Mouse (Mus musculus): ENCODE measurements around the gene Slc11a1. TPM values are rescaled to one million over a fixed set of nuclear protein-coding genes. Genes with fewer than 3 reads are reported as not detected.
"Not testable (repeated sequence)": the region's sequence is repeated elsewhere in the genome, so short reads cannot be mapped to it uniquely, and the experiment has no call there.

Slc11a1 gene
- polyA plus RNA-seq (2017; shearing (Covaris generic)) = 1 to 10 TPM in 1 of 2 experiments, under 1 TPM in 1; 0.78 to 4.0 TPM

DNA sequence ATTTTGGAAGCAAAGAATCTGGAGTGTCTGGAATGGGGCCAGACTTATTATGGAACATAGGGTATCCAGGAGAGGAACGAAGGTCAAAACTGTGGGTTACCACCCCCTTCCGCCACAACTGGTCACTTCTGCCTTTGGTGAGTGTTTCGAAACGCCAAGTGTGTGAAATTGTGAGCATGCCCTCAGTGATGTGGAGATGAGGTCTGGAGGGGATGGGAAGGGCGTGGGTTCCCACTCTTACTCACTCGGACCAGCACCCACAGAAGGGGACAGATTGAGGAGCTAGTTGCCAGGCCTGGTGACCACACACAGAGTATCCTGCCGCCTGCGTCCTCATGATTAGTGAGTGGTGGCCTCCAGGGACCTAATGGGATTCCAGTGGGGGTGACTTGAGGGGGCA is at the start of gene Slc11a1:
Slc11a1 (plus strand) TSS at position 216 of the 400 bp plus-strand sequence.
- ATAC-seq = no peak

DNA sequence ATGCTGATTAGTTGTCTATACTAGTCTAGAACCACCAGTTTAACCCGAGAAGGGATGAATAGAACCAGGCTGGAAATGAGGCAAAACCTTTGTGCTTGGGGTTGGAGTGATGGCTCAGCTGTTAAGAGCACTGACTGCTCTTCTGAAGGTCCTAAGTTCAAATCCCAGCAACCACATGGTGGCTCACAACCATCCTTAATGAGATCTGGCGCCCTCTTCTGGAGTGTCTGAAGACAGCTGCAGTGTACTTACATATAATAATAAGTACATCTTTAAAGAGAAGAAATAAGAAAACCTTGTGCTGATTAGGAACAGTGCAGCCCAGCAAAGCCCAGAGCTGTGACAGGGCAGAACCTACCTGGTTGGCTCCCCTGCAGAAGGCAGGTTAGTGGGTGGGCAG is 48.1 kb upstream of the Slc11a1 start:
- ATAC-seq = not testable (repeated sequence)

DNA sequence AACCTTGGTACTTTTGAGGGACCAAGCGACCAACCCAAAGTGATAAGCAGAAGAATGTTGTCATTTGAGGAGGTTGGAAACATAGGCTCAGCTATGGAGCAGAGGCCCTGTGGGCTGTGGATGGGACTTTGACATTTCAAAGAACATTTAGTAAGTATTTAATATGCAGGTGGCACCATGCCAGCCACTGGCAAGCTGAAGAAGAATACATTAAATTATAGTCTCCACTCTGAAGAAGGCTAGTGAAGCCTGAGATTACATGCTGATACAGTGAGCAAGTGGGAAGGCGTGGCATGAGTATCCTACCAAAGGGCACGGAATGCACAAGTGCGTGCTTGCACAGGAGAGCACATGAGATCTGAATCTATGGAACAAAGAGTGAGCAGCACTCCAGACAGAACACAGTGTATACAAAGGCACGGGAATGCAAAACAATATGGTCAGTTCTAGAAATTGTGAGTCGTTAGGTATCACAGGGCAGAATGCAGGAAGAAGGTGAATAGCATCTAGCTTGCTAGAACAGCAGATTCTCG is 45.0 kb upstream of the Slc11a1 start:
- no peak for ATAC-seq

DNA sequence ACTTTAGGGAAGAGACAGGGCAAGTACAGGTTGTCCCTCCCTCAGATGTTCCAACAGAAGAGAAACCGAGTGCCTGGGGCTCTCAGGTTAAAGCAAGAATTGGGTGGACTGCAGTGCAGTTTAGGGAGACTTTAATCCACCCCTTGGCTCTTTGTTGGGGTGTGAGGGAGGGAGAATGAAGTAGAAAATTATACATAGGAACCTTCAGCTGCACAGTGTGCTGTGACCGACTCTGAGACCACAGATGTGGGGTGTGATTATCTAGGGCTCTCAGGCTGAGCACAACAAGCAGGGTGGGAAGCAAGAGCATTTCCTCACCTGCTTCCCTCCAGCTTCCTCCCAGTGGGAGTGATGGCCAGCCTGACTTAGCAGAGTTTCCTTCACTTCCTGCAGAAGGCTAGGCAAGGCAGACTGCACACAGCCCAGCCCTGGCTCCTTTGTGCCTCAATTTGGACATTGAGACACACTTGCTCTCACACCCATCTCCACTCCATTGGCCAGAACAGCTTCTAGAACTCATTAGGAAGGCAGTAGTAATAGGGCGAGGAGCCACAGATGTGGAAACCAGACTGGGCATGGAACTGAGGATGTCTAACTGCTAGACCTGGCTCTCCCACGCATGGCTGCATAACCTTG is 43.8 kb upstream of the Slc11a1 start:
- ATAC-seq = no peak

DNA sequence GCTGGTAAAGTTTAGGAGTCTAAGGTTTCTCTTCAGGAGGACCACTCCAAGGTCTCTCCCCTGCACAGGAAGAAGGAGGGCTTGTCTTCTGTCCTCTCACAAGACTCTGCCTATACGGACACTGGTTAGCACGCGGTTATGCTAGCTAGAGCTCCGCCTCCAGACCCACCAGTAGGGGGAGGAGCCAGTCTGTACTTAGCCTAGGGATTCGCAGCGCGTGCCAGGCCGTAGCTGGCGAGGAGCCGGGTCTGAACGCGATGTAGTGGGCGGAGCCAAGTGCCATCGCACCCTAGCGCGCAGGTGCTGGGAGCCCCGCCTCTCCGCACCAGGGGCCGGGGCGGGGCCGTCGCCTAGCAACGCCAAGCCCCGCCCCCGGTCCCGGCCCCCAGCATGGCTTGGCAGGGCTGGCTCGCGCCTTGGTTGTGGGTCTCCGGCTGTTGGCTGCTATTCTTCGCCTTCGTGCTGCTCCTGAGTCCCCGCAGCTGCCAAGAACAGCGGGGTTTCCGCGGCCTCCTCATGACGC is 42.7 kb upstream of the Slc11a1 start:
- ATAC-seq = peak; percentile 93

DNA sequence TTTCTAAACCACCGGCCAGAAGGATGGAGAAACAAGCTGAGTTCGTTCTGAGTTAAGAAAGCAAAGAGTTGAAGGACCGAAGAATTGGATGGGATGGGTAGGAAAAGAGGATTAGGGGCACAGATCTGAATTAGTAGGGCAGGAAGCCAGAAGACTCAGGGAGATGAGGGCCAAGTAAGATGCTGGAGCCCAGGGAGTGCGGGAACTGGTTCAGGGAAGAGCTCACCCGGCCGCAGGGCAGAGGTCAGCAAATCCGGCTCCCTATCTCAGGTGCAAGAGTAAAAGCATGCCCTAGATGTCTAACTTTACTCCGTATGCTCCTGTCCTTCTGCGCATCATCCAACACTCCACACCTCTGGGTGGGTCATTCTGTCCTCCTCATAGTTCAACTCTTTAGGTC is 42.1 kb upstream of the Slc11a1 start:
- no peak for ATAC-seq

DNA sequence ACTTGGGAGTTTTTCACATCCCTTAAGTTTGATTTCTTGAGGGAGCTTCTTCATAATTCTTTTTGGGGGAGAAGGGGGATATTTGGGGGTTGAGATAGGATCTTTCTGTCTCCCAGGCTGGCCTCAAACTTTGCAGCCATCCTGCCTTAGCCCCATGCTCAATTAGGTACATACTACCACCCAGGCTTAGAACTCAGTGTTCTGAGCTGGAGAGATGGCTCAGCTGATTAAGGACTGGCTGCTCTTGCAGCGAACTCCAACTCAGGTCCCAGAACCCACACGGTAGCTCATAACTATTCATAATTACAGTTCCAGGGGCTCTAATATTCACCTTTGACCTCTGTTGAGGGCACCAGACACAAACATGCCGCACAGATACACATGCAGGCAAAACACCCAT is 40.4 kb upstream of the Slc11a1 start:
- no peak for ATAC-seq

DNA sequence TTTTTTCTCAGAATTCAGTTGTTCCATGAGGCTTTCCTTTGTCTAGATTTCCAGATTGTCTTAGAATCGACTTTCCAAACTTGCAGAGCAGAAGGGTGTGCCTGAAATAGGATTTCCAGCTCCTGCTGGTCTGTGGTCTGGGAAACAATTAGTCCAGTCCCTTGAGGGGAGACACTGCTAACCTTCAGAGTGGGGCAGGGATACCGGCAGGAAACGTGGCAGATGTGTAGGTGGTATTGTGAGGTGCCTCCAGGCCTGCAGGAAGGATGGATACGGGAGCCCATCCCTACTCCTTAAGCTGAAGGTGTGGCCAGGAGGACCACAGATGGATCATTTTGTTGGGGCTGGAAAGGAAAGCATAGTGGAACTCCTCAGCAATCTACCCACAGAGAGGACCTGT is 40.0 kb upstream of the Slc11a1 start:
- ATAC-seq = no peak

DNA sequence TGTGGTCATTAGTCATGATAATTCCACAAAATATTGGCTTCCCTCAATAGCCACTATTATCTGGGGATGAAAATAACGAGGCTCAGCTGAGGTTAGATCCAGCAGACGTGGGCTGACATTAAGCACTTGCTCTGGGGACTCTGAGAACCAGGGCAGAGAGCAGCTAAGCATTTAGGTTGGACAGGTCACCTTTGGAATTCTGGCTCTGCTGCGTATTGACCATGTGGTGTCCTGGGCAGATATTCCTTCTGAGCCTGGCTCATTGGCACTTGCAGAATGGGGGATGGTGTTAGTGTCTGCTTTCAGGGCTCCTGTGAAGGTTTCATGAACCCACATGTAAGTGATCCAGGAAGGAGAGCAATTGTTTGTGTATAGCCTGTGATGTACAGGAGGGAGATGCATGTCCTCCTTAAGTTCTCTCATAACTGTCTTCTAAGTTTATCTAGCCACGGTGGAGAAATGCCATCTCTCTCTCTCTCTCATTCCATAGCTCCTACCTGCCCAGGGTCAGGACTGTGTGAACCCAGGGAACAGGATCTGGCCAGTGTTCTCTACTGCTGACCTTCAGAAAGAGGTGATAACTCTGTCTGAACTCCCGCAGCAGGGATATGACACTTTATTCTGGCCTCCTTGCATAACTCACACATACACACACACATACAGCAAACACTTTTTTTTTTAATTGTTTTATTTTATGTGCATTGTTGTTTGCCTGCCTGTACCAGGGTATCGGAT is 39.4 kb upstream of the Slc11a1 start:
- no peak for ATAC-seq

DNA sequence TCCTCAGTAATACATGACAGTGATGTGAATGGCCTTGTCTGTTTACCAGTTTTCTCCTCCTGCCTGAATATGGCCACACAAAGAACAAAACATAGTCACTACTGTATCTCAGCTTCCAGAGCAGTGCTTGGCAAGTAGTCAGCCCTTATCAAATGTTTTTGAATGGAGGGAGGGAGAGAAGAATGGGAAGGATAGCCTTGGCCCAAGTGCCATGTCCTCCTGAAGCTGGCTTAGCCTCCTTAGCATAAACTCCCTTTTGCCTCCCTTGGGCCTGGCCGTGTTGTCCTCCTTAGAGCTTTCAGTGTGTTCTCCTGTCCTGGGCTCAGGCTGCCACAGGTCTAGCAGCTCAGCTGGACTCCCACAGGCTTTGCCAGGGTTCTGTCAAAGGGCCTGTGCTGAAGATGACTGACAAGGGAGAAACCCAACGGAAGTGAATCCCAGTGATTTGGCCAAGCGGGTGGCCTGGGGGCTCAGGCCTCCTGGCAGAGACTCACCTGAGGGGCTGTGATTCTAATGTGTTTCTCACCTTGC is 37.7 kb upstream of the Slc11a1 start:
- no peak for ATAC-seq

DNA sequence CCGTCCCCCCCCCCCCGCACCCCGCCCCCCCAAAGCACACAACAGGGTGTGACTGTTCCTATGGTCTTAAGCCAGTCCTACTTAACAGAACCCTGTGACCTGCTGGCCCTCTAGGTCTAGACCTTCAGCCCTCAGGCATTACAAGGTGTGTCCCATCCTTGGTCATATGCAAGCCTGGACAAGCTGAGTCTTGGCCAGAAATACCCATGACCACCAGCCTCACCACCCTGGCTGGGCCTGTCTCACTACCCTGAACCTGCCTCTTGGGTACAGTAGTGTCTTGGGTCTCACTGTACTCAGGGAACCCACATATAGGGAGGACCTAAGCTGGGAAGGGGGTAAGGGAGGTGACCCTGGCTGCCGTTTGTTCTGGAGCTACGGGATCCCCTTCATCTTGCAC is 37.0 kb upstream of the Slc11a1 start:
- ATAC-seq = no peak

DNA sequence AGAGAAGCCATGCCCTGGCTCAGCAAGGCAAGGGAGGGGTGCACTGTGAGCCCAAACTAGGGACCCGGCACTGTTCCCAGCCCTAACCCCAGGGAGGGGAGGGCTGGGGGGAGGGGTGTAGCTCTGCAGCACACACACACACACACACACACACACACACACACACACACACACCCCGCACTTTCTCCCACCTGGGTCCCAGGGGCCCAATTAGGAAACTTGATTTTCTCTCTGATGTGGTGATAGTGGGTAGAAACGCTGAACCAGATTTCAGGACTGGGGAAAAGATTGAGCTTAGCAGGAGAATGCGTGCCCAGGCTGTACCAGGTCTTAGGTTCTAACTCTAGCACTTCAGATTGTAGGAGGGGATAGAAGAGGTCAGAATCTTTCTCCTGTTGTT is 36.4 kb upstream of the Slc11a1 start:
- ATAC-seq = no peak

DNA sequence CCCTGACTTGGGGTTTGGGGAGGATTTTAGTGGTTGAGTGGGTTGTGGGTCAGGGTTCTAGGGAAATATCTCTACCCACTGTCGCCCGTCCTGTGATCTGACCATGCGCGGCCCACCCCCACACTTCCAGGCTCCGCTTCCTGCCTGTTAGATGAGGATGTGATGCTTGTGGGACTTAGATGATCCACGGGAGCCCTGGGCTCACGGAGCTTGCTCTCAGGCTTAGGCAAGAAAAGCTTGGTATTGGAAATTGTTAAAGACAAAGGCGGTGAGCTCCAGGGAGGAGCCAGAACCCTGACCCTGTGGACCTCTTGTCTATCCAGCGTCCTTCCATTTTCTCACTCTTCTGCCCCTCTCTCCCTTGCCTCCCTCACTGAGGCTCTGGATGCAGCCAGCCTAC is 35.1 kb upstream of the Slc11a1 start:
- no peak for ATAC-seq

DNA sequence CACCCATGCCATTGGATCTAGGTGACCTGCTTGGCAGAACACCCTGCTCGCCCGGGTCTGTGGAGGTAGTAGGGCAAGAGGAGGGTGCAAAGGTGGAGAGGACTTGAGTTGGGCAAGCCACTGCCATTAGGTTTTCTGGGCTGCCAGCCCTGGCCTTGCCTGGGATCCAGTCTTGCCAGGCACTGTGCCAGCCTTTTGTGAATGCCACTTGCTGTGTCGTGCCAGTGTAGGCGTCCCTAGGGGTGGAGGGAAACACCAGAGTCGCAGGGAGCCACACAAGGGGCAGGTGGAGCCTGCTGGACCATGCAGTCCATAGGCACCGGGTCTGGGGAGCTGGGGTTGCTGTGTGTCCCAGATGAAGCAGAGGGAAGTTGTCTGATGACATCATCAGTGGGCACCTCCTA is 34.6 kb upstream of the Slc11a1 start:
- ATAC-seq = no peak

DNA sequence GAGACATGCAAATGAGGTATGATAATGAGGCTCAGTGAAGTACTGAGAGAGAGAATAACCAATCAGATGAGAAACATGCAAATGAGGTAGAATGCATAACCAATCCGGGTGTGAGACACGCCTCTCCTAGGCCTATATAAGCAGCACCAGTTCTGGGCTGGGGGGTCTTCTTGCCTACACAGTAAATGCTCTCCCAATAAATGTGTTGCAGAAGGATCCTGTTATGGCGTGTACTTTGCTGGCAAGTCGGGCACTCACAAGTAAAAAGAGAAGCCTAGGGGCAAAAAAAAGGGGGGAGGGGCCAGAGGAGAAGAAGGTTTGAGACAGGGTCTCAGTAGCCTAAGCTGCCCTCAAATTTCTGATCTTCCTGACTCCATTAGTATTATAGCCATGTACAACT is 34.0 kb upstream of the Slc11a1 start:
- not testable (repeated sequence) for ATAC-seq

DNA sequence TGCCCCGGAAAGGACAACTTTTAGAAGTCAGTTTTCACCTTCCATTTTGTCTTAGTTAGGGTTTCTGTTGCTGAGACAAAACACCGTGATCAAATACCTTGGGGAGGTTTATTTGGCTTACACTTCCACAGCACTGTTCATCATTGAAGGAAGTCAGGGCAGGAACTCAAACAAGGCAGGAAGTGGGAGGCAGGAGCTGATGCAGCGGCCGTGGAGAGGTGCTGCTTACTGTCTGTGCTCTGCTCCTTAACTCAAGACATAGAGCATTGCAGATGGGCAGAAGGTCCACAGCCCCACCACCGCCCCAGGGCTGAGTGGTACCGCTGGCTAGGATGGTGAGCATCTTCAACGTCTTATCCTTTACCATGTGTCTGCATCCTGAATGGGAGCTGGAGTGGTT is 33.1 kb upstream of the Slc11a1 start:
- peak; percentile 67 for ATAC-seq

DNA sequence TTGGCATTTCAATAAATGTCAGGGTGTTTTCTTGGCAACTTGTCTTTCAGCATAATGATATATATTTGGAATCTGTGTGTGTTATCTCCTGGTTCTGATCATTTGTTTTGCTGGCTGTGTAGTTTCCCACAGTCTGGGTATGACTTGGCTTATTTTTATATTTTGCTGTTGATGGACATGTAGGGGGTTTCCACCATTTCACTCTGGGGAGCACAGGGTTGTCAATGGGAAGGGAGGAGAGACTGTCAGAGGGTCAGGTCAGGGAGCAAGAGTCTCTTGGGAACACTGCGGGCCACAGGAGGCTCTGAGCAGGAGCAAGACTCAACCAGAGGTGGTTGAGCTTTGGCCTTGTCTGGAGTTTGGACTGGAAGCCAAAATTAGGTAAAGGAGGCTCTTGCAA is 32.7 kb upstream of the Slc11a1 start:
- peak; percentile 57 for ATAC-seq

DNA sequence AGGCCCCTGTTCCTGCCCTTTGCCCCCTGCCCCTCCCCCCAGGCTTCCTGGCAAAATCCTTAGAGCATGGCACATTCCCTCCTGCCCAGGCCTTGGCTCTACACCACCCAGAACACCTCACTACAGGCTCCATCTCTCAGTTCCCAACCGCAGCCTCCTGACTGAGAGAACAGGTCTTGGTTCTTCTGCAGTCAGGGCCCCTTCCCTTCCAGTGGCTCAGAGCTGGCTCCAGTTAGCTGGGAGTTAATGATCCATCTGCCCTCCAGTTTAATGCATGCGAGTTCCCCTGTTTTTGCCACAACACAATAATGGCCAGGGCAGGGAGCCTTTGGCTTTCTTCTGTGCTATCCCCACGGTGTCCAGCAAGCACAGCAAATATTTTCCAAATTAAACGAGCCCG is 31.8 kb upstream of the Slc11a1 start:
- no peak for ATAC-seq

DNA sequence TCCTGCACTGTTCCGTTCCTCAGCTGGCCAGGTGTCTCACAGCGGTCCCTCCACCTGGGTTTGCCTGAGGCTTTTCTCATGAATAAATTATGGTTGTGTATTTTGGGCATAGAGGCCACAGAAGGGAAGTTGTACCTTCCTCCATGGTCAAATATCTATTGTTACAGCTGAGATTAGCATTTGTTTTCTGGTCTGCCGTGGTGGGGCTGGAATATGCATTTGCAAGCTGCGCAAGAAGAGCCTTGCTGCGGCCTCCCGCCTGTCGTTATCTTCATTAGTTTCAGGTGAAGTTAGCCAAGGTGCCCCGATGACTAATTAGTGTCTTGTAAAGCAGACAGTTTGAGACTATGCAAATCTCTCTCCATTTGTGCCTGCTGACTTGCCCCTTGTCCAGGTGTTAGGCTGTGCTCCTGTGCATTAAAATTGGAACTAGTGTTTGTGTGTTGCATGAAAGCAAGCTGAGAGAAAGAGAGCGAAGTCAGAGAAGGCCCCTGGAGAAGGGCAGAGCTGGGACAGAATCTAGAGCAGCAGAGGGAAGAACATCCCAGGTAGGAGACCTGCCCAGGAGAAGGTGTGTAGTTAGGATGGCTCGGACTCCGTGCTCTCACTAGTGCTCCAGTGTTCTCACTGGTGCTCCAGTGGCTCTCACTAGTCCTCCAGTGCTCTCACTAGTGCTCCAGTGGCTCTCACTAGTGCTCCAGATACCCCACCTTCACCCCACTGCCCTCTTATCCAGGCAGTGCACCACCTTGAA is 30.7 kb upstream of the Slc11a1 start:
- no peak for ATAC-seq

DNA sequence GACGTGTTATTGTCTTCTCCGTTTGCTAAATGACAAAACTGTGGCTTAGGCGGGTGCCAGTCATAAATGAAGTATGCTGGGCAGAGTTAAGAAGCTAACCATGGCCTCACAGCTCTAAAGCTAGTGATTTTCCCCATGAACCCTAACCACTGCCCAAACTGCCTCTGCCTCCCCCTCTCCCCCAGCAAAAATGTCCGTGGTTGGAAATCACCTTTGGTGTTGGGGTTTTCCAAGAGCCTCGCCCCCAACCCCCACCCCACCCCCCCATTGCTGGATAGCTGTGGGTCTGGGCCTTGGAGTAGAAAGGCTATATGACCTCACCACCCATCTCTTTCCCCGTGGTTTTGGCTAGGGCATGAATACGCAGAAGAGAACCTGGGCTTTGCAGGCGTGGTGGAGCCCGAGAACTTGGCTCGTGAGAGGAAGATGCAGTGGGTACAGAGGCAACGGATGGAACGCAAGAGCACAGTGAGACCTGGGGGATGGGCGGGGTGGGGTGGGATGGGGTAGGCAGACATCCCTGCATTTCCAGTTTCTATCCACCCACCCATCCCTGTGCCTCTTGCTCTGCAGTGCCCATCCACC is 23.7 kb upstream of the Slc11a1 start:
- peak; percentile 51 for ATAC-seq

DNA sequence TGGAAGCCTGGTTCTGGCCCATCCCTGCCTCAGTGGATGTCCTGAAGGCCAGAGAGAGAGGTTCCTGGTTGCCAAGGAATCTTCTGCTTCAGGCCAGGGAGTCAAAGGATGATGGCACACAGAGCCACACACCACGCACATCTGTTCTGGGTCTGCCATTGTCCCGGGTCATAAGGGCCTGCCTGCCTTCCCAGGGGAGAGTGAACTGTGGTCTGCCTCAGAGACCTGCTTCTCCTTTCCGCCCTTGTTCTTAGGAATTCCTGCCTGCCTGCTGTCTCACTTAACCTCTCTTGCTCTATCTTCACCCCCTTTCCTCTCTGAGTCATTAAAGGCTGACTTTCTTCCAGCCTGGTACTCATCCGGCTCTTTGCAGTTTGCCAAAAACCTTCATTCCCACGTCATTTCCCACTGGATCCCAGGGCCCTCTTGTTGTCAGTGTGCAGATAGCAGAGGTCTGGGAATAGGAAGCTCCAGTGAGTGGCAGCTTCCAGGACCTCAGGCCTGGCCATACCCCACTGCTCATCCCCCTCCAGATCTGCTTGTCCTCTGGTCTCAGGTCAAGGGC is 22.4 kb upstream of the Slc11a1 start:
- no peak for ATAC-seq
